Mouse (Mus musculus): ENCODE measurements around the gene Atrnl1. TPM values are rescaled to one million over a fixed set of nuclear protein-coding genes. Genes with fewer than 3 reads are reported as not detected.

The Atrnl1 gene
- polyA plus RNA-seq, 1 experiment from 2014 or later, result 0.68 TPM

DNA sequence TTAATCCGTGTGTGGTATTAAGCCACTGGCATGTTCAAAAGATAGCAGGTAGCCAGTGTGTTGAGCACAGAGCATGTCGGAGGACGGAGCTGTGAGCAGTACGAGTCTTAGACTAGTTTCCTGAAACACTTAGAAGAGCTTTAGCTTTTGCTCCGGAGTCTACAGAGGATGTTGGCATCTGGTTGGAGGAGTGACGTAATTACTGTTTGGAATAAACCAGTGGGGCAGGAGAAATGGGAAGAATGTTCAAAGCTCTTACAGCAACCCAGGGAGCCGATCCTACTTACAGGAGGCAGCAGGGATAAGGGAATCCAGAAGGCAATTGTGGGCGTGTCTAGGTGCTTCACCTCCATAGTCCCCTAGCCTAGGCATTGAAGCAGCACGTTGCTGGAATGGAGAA is 21.3 kb upstream of the Atrnl1 start:
- Histone ChIP-seq H3K9me3 (replicated peaks) (no peaks in the 10 kb centered on the region), H3K27ac (no peak overlapping the region), H3K9ac (no peak overlapping the region), H3K4me3 (replicated peaks) (no peak overlapping the region), H3K36me3 (no peaks in the 10 kb centered on the region), H3K4me2 (no peak overlapping the region), H3K27me3 (peaks cover 7% of the 10 kb centered on the region; the same call in 1 of the 2 replicates), H3K4me1 (replicated peaks) (peaks cover 5% of the 10 kb centered on the region; the same call in 1 of the 2 replicates)
- ATAC-seq (ENCODE audit: low read depth), result no peak
- WGBS (ENCODE audit: insufficient replicate concordance), result 47% methylated on average over 9 of the region's 9 CpGs
- no peak for DNase-seq

DNA sequence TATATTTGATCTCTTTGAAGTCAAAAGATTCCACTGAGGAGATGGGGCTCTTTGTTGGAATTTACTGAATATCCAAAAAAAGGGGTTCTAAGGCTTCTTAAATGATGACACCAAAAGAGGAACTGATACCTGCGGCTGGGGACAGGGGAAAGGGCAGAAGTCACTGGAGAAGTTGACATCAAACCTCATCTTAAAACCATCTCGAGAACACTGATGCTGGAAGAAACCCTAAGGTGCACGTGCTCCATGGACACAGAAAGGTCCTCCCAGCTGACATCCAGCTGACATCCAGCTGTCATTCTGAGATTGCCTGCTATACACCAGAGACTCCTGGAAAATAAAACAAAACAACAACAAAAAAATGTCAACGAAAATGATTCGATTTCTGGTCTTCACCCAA is 19.9 kb upstream of the Atrnl1 start:
- H3K4me1 ChIP-seq (replicated peaks), result peaks cover 1% of the 10 kb centered on the region; the same call in 1 of the 2 replicates
- H3K27me3 ChIP-seq, result peaks cover 7% of the 10 kb centered on the region; the same call in 1 of the 2 replicates
- no peak overlapping the region for H3K4me3 ChIP-seq (replicated peaks)
- no peaks in the 10 kb centered on the region for H3K36me3 ChIP-seq
- ATAC-seq (ENCODE audit: low read depth) (no peak), DNase-seq (no peak)
- H3K27ac ChIP-seq, result no peak overlapping the region
- H3K9ac ChIP-seq, result no peak overlapping the region
- no peaks in the 10 kb centered on the region for H3K9me3 ChIP-seq (replicated peaks)
- no peak overlapping the region for H3K4me2 ChIP-seq
- WGBS (ENCODE audit: insufficient replicate concordance), result 47% methylated on average over 5 of the region's 5 CpGs

DNA sequence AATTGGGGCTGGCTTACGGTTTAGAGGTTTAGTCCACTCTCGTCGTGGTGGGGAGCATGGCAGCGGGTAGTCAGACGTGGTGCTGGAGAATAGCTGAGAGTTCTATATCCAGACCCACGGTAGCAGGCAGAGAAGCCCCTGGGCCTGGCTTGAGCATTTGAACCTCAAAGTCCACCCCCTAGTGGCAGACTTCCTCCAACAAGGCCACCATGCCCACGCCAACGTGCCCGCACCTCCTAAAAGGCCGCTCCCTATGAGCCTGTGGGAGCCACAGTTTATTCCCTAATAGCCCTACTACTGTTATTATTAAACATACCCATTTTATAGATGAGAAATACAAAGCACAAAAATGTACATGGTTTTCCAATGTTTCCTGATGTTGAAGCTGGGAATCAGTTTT is 19.2 kb upstream of the Atrnl1 start:
- no peak overlapping the region for H3K4me3 ChIP-seq (replicated peaks)
- peaks cover 7% of the 10 kb centered on the region; the same call in 1 of the 2 replicates for H3K27me3 ChIP-seq
- no peaks in the 10 kb centered on the region for H3K9me3 ChIP-seq (replicated peaks)
- no peaks in the 10 kb centered on the region for H3K4me1 ChIP-seq (replicated peaks)
- no peak overlapping the region for H3K4me2 ChIP-seq
- no peak for DNase-seq
- no peak overlapping the region for H3K27ac ChIP-seq
- no peak for ATAC-seq (ENCODE audit: low read depth)
- no peaks in the 10 kb centered on the region for H3K36me3 ChIP-seq
- H3K9ac ChIP-seq, result no peak overlapping the region
- 75% methylated on average over 10 of the region's 10 CpGs for WGBS (ENCODE audit: insufficient replicate concordance)

DNA sequence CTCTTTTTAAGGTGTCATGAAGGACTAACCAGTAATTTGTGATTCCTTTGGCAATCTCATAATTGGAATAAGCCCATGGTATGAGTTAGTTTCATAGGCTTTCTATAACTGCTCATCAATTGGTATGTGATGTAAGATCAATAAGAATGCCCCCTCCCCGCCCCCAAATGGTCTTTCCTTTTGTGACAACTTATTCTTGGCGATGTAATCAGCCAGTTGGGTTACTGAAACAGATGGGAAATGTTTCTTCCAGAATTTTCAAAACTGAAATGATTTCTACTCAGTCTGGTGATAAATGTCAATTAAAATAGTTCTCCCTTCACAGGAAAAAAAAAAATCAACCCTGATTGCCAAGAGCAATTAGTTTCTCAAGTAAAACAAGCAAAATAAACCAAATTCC is 18.5 kb upstream of the Atrnl1 start:
- 49% methylated on average over 2 of the region's 2 CpGs for WGBS (ENCODE audit: insufficient replicate concordance)
- Histone ChIP-seq H3K36me3 (no peaks in the 10 kb centered on the region), H3K4me2 (no peak overlapping the region), H3K9ac (no peak overlapping the region), H3K27ac (no peak overlapping the region), H3K9me3 (replicated peaks) (no peaks in the 10 kb centered on the region), H3K4me1 (replicated peaks) (no peaks in the 10 kb centered on the region), H3K4me3 (replicated peaks) (no peak overlapping the region), H3K27me3 (peaks cover 7% of the 10 kb centered on the region; the same call in 1 of the 2 replicates)
- ATAC-seq (ENCODE audit: low read depth) (no peak), DNase-seq (no peak)

DNA sequence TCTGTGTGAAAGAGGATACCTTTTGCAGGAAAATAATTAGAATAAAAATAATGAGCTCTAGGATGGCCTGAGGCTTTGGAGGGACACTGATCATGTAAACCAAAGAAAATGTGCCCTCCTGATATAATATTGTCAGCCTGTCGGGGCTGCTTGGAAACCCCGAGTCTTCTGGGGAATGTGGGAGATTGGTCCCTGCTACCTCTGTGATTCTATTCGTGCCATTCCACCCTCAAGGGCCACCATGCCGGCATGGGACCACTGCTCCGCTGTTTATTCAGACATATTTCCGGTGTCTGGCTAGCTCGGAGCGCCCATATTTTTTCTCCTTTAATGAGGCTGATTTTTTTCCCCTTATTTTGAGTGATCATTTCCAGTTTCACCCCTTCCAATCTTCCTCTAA is 11.7 kb upstream of the Atrnl1 start:
- Histone ChIP-seq H3K27ac (no peak overlapping the region), H3K4me2 (no peak overlapping the region), H3K27me3 (no peaks in the 10 kb centered on the region), H3K36me3 (no peaks in the 10 kb centered on the region), H3K9me3 (replicated peaks) (no peaks in the 10 kb centered on the region), H3K4me3 (replicated peaks) (no peak overlapping the region), H3K4me1 (replicated peaks) (peaks cover 14% of the 10 kb centered on the region), H3K9ac (no peak overlapping the region)
- 74% methylated on average over 8 of the region's 8 CpGs for WGBS (ENCODE audit: insufficient replicate concordance)
- DNase-seq, result no peak
- no peak for ATAC-seq (ENCODE audit: low read depth)

DNA sequence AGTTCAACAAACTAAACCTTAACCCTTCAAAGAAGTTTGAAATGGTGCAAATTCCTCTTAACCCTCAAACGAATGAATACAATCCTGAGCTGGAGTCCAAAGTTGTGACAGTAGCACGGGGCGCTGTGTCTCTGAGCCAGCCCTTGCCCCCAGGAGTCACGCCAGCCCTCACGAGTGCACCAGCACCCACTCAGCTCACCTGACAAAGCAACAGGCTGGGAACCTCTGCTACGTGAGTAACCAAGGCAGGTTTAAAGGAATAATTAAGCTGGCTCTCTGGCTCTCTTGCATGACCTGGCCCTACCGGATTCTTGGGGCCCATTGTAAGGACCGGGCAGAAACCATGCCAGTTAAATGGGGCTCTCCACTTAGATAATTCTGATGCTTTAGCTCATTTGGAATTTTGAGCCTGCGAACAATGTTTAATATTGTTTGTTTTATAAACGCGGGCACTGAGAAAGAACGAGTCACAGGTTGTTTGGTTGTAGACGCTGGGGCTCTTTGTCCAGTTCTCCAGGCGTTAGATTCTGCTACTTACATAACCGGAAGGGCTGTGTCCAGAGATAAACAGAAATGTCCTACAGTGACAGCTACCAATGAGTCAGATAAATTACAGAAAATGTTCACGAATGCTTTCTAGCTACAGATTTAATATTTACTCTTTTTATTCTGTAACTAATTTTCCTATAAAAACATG is 10.5 kb upstream of the Atrnl1 start:
- peak; percentile 9 for DNase-seq
- Histone ChIP-seq H3K9me3 (replicated peaks) (no peaks in the 10 kb centered on the region), H3K27me3 (no peaks in the 10 kb centered on the region), H3K36me3 (no peaks in the 10 kb centered on the region), H3K4me2 (peak overlapping the region; percentile 36), H3K9ac (no peak overlapping the region), H3K4me3 (replicated peaks) (no peak overlapping the region), H3K27ac (no peak overlapping the region), H3K4me1 (replicated peaks) (peaks cover 14% of the 10 kb centered on the region)
- ATAC-seq (ENCODE audit: low read depth), result peak; percentile 63; the same call in 1 of the 2 replicates
- WGBS (ENCODE audit: insufficient replicate concordance), result 39% methylated on average over 16 of the region's 16 CpGs

DNA sequence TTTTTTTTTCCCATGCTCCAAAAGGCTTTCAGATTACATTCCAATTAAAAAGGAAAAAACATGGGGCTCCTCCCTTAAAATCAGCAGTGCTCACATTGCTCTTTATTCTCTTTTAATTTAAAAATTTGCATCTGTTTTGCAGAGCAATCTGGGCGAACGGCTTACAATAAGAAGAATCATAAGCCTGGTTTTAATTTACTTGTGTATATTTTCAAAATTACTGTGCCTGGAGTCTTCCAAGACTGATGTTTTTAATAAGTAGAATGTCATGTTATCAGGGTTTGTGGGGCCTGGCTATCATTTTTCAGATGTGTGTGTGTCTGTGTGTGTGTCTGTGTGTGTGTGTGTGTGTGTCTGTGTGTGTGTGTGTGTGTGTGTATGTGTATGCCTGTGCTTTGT is 9.9 kb upstream of the Atrnl1 start:
- WGBS (ENCODE audit: insufficient replicate concordance), result 61% methylated on average over 2 of the region's 2 CpGs
- ATAC-seq (ENCODE audit: low read depth), result 0 out of 2 replicates have a peak, but pooled peaks have one; percentile 29
- H3K4me2 ChIP-seq, result no peak overlapping the region

DNA sequence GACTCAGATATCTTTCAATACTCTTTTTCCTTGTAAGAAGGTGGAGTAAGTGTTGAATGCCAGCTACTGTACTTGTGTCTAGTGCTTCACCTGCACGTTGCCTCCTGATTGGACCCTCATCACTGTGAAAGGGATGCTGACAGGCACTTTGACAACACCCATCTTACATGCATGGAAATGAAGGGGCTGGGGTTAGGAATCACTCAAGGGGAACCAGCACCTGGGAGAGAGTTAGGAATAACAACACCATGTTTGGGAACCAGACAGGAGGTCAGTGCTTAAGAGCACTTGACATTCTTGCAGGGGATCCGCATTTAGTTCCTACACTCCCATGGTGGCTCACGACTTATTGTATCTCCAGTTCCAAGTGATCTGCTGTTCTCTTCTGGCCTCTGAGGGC is 7.2 kb upstream of the Atrnl1 start:
- DNase-seq (no peak), ATAC-seq (ENCODE audit: low read depth) (no peak)
- peaks cover under 1% of the 10 kb centered on the region; the same call in 1 of the 2 replicates for H3K27me3 ChIP-seq
- no peaks in the 10 kb centered on the region for H3K9me3 ChIP-seq (replicated peaks)
- H3K36me3 ChIP-seq, result no peaks in the 10 kb centered on the region
- H3K9ac ChIP-seq, result no peak overlapping the region
- no peak overlapping the region for H3K27ac ChIP-seq
- no peak overlapping the region for H3K4me3 ChIP-seq (replicated peaks)
- H3K4me2 ChIP-seq, result no peak overlapping the region
- 83% methylated on average over 3 of the region's 3 CpGs for WGBS (ENCODE audit: insufficient replicate concordance)
- peaks cover 12% of the 10 kb centered on the region for H3K4me1 ChIP-seq (replicated peaks)

More for the DNA sequence above, 9.9 kb upstream of the Atrnl1 start:
- Histone ChIP-seq H3K9ac (no peak overlapping the region), H3K27me3 (no peaks in the 10 kb centered on the region), H3K9me3 (replicated peaks) (no peaks in the 10 kb centered on the region), H3K4me3 (replicated peaks) (no peak overlapping the region), H3K36me3 (no peaks in the 10 kb centered on the region), H3K4me1 (replicated peaks) (peaks cover 14% of the 10 kb centered on the region), H3K27ac (no peak overlapping the region)
- DNase-seq, result no peak

DNA sequence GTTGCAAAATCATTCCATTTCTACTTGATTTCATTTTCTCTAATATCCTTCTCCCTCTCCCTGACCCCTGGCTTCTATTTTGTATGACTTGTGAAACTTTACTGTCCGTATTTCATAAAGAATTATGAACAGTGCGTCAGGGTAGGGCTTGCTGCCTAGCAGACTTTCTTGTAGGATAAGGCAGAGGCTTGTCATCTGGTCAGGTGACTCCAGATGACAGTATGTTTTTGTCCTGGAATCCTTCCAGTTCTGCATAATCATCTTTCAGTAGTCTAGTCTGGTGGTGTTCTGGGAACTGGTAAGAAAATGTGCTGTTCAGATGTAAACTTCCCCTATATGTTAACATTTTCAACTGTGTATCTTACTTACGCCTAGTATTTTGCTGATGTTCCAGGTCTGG is 4.9 kb upstream of the Atrnl1 start:
- Histone ChIP-seq H3K27me3 (peaks cover 6% of the 10 kb centered on the region; the same call in 1 of the 2 replicates), H3K9me3 (replicated peaks) (no peaks in the 10 kb centered on the region), H3K4me1 (replicated peaks) (peaks cover 14% of the 10 kb centered on the region), H3K27ac (no peak overlapping the region), H3K4me2 (no peak overlapping the region), H3K36me3 (no peaks in the 10 kb centered on the region), H3K9ac (no peak overlapping the region), H3K4me3 (replicated peaks) (no peak overlapping the region)
- WGBS (ENCODE audit: insufficient replicate concordance), result 67% methylated on average over 3 of the region's 3 CpGs
- ATAC-seq (ENCODE audit: low read depth) (no peak), DNase-seq (no peak)

DNA sequence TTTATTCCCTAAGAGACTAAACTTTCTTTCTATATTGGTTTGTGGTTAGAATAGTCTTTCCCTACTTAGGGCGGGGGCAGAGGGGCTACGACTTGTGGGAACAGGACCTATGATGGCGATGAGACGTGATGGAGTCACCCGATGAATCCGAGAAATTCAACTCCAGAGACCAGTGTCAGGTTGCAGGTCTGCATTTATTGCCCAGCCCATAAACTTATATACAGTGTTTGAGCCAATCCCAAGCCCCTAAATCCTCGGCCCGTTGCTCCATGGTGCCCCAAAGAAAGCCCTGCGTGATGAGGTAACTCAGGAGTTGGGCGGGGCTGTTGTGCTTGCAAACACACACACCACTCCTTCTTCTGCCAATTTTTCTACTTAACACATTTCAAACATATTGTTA is 4.5 kb upstream of the Atrnl1 start:
- Histone ChIP-seq H3K36me3 (no peaks in the 10 kb centered on the region), H3K9me3 (replicated peaks) (no peaks in the 10 kb centered on the region), H3K27me3 (peaks cover 10% of the 10 kb centered on the region), H3K4me1 (replicated peaks) (peaks cover 12% of the 10 kb centered on the region), H3K4me2 (no peak overlapping the region), H3K27ac (no peak overlapping the region), H3K9ac (no peak overlapping the region), H3K4me3 (replicated peaks) (no peak overlapping the region)
- DNase-seq (no peak), ATAC-seq (ENCODE audit: low read depth) (no peak)
- 82% methylated on average over 10 of the region's 10 CpGs for WGBS (ENCODE audit: insufficient replicate concordance)

DNA sequence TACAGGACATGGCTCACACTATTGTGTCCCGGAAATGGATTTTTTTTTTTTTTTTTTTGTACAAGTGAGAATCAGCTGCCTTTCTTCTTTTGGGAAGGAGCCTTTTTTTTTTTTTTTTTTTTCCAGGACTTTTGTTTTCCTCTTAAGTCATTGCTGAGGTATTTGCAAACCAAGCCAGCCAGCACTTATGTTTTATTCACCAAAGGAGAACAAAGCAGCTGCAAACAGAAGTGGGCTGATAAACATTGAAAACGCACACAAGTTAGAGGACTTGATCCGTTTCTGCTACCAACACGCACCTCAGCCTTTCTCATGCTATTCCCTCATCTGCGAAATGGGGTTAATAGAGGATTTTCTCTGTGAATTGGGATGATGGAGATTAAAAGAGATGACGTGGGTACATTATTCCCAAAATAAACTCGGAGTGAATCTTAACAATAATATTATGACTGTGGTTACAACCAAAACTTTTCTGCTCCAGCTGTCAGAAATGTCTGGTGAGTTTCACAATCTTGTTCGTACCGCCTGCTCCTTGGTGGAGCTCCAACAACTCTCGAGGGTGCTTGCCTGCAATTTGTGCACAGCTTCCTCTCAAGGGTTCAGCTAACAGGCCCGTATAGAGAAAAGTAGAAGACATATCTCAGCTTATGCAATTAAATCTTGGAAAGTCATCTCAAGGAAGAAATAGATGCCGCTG is 1.3 kb upstream of the Atrnl1 start:
- no peak overlapping the region for H3K27ac ChIP-seq
- peak; percentile 7 for DNase-seq

More for the DNA sequence above, 1.3 kb upstream of the Atrnl1 start:
- H3K9me3 ChIP-seq (replicated peaks), result no peaks in the 10 kb centered on the region
- H3K36me3 ChIP-seq, result no peaks in the 10 kb centered on the region
- no peak for ATAC-seq (ENCODE audit: low read depth)
- 17% methylated on average over 12 of the region's 12 CpGs for WGBS (ENCODE audit: insufficient replicate concordance)
- peak overlapping the region; percentile 97 for H3K4me2 ChIP-seq
- peaks cover 23% of the 10 kb centered on the region for H3K4me1 ChIP-seq (replicated peaks)
- H3K4me3 ChIP-seq (replicated peaks), result peak overlapping the region; percentile 83
- peak overlapping the region; percentile 85; the same call in 1 of the 2 replicates for H3K9ac ChIP-seq
- H3K27me3 ChIP-seq, result peaks cover 21% of the 10 kb centered on the region

Data from liver, embryonic 13.5 days (tissue).